22 mouse cellular contexts compared by ENCODE assay signal in genomic region chr3:60604205-60604604, GRCm38 (mm10).
DNase-seq lines count a peak whose midpoint lies in the region; ATAC-seq lines count a peak whose summit lies in the region.
"Had no signal": no experiment of that assay in that cellular context is flagged by ENCODE, and none has a peak within 500 bp of the region (broad histone marks: within the 10 kb centered on the region; RNA-seq: fewer than 3 reads in every experiment).

No protein-coding gene starts in this region.

- H3K9me3 ChIP-seq in heart, embryonic 13.5 days: no peaks in the 10 kb centered on the region
- no peaks in the 10 kb centered on the region for H3K9me3 ChIP-seq in liver, embryonic 15.5 days (replicated peaks)
- H3K9me3 ChIP-seq in midbrain, embryonic 16.5 days (replicated peaks; ENCODE audit: control insufficient read depth, low read length, poor library complexity, severe bottlenecking): no peaks in the 10 kb centered on the region
- H3K9me3 ChIP-seq: forebrain, embryonic 13.5 days; heart, embryonic 12.5 days; midbrain, embryonic 12.5 days had no signal

- H3K9ac ChIP-seq in heart, embryonic 13.5 days: no peak overlapping the region
- H3K9ac ChIP-seq in liver, embryonic 15.5 days: no peak overlapping the region
- no peak overlapping the region for H3K9ac ChIP-seq in midbrain, embryonic 16.5 days (ENCODE audit: low read depth, low read length)
- H3K9ac ChIP-seq: forebrain, embryonic 13.5 days; heart, embryonic 12.5 days; hindbrain, embryonic 14.5 days; midbrain, embryonic 12.5 days had no signal

- H3K4me2 ChIP-seq in heart, embryonic 13.5 days: peak overlapping the region; percentile 43; the same call in 1 of the 2 replicates
- H3K4me2 ChIP-seq in liver, embryonic 15.5 days: peak overlapping the region; percentile 57
- no peak overlapping the region for H3K4me2 ChIP-seq in midbrain, embryonic 16.5 days (ENCODE audit: low read length)
- H3K4me2 ChIP-seq: forebrain, embryonic 13.5 days; heart, embryonic 12.5 days; hindbrain, embryonic 14.5 days; midbrain, embryonic 12.5 days had no signal

- peaks cover 14% of the 10 kb centered on the region; the same call in 1 of the 2 replicates for H3K36me3 ChIP-seq in heart, embryonic 13.5 days
- peaks cover 25% of the 10 kb centered on the region for H3K36me3 ChIP-seq in liver, embryonic 15.5 days (replicated peaks)
- H3K36me3 ChIP-seq in midbrain, embryonic 16.5 days (ENCODE audit: control insufficient read depth, insufficient read depth, low read length): no peaks in the 10 kb centered on the region

- H3K27ac ChIP-seq in heart, embryonic 13.5 days (replicated peaks): peak overlapping the region; percentile 48; the same call in 1 of the 2 replicates
- H3K27ac ChIP-seq in liver, embryonic 15.5 days (replicated peaks): peak overlapping the region; percentile 89
- H3K27ac ChIP-seq in midbrain, embryonic 16.5 days (ENCODE audit: low read length): no peak overlapping the region
- H3K27ac ChIP-seq: forebrain, embryonic 13.5 days; hindbrain, embryonic 14.5 days; left cerebral cortex, adult 2 months; midbrain, embryonic 12.5 days had no signal

- WGBS in heart, embryonic 13.5 days: 38% methylated on average over 6 of the region's 6 CpGs
- 20% methylated on average over 6 of the region's 6 CpGs for whole genome bisulfite sequencing in liver, embryonic 15.5 days (ENCODE audit: insufficient replicate concordance)
- WGBS in midbrain, embryonic 16.5 days: 93% methylated on average over 6 of the region's 6 CpGs

- no peak for DNase-seq in heart, adult 18-20 months
- no peak for DNase-seq in left cerebral cortex, adult 11 months (ENCODE audit: low spot score)
- no peak for DNase-seq in spleen, postnatal 14 days (ENCODE audit: low spot score in 2 of 2)
- DNase-seq: adrenal gland, adult 2 months; cerebellum, adult 9-11 months; gastrocnemius, postnatal 36 days; kidney, adult 9 months; kidney, postnatal 25 days; left cerebral cortex, postnatal 4 days; lung, postnatal 4 days; thymus, postnatal 4 days had no signal

- peaks cover 58% of the 10 kb centered on the region for H3K4me1 ChIP-seq in heart, embryonic 13.5 days
- peaks cover 57% of the 10 kb centered on the region for H3K4me1 ChIP-seq in liver, embryonic 15.5 days (replicated peaks)
- no peaks in the 10 kb centered on the region for H3K4me1 ChIP-seq in midbrain, embryonic 16.5 days (ENCODE audit: control insufficient read depth, insufficient read depth, low read length)
- H3K4me1 ChIP-seq: forebrain, embryonic 13.5 days; midbrain, embryonic 12.5 days had no signal

- no peaks in the 10 kb centered on the region for H3K27me3 ChIP-seq in heart, embryonic 13.5 days (replicated peaks)
- H3K27me3 ChIP-seq in liver, embryonic 15.5 days: no peaks in the 10 kb centered on the region
- no peaks in the 10 kb centered on the region for H3K27me3 ChIP-seq in midbrain, embryonic 16.5 days (ENCODE audit: control insufficient read depth, insufficient read depth, low read depth, low read length)
- H3K27me3 ChIP-seq: CH12.LX; forebrain, embryonic 13.5 days; heart, embryonic 12.5 days; midbrain, embryonic 12.5 days had no signal

- ATAC-seq in heart, embryonic 13.5 days (ENCODE audit: extremely low read depth, insufficient number of reproducible peaks, low FRiP score, low TSS enrichment): no peak
- ATAC-seq in granulocyte monocyte progenitor cell, adult 5-6 weeks (replicated peaks; ENCODE audit: poor library complexity, severe bottlenecking): peak; percentile 61
- no peak for ATAC-seq in liver, embryonic 15.5 days (ENCODE audit: insufficient read depth)
- no peak for ATAC-seq in midbrain, embryonic 16.5 days
- ATAC-seq: forebrain, embryonic 13.5 days had no signal

- no peak overlapping the region for H3K4me3 ChIP-seq in heart, embryonic 13.5 days
- no peak overlapping the region for H3K4me3 ChIP-seq in liver, embryonic 15.5 days (replicated peaks)
- H3K4me3 ChIP-seq in midbrain, embryonic 16.5 days (ENCODE audit: low read depth, low read length): no peak overlapping the region
- H3K4me3 ChIP-seq: forebrain, embryonic 13.5 days; heart, embryonic 12.5 days; left cerebral cortex, adult 2 months; midbrain, embryonic 12.5 days; myocyte had no signal
